Mouse (Mus musculus): ENCODE data around the gene Nt5c3b. TPM values are rescaled to one million over a fixed set of nuclear protein-coding genes. Genes with fewer than 3 reads are reported as not detected.

Nt5c3b gene
- polyA plus RNA-seq, 1 experiment: 83.4 TPM

DNA sequence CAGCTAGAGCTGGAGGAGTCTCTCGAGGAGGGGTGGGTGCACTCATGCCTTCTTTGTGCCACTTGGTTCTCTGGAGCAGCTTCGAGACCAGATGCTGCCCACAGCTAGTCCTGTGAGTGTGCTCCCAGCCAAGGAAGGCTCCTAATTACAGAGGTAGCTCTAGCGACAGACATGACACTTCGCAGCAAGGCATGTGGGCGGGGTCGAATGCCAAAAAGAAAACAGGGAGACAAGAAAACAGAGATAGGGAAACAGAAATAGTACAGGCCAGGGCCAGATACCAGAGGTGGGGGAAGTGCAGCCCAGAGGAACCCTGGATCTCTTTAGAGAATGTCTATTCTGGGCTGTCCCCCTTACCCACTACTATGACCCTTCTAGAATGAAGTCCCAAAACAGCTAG lies 39.4 kb downstream of the Nt5c3b start:
- Histone ChIP-seq H3K4me3 (ENCODE audit: insufficient read depth, poor library complexity, severe bottlenecking) (no peak overlapping the region), H3K36me3 (ENCODE audit: control insufficient read depth, insufficient read depth) (peaks cover 4% of the 10 kb centered on the region), H3ac (ENCODE audit: control insufficient read depth, insufficient read length, low read depth) (no peak overlapping the region), H3K79me2 (ENCODE audit: control insufficient read depth, insufficient read depth) (peaks cover 2% of the 10 kb centered on the region), H3K79me3 (ENCODE audit: low read depth) (no peaks in the 10 kb centered on the region), H3K27me3 (ENCODE audit: control insufficient read depth, insufficient read depth, insufficient read length) (no peaks in the 10 kb centered on the region)
- TF ChIP-seq MYOG (IDR thresholded peaks at IDR 0.05; ENCODE audit: control insufficient read depth, extremely low read depth, insufficient read length) (no peak), USF1 (IDR thresholded peaks at IDR 0.05; ENCODE audit: low read depth) (no peak), MYOD1 (IDR thresholded peaks at IDR 0.05; ENCODE audit: control insufficient read depth, insufficient read length, low read depth) (no peak), CEBPB (IDR thresholded peaks at IDR 0.05; ENCODE audit: low read depth) (no peak), CTCF (IDR thresholded peaks at IDR 0.05; ENCODE audit: control insufficient read depth, insufficient read depth, insufficient read length) (no peak), FOSL1 (IDR thresholded peaks at IDR 0.05; ENCODE audit: insufficient read depth, low read length, poor library complexity, severe bottlenecking) (no peak), MAX (IDR thresholded peaks at IDR 0.05) (no peak)

GRCm38 (mm10) chr11:100400842-100401241 lies 40.8 kb downstream of the Nt5c3b start:
- Histone ChIP-seq H3K4me3 (ENCODE audit: insufficient read depth, poor library complexity, severe bottlenecking) (no peak overlapping the region), H3ac (ENCODE audit: control insufficient read depth, insufficient read length, low read depth) (no peak overlapping the region), H3K79me2 (ENCODE audit: control insufficient read depth, insufficient read depth) (peaks cover 16% of the 10 kb centered on the region), H3K36me3 (ENCODE audit: control insufficient read depth, insufficient read depth) (no peaks in the 10 kb centered on the region), H3K79me3 (ENCODE audit: low read depth) (peaks cover 11% of the 10 kb centered on the region), H3K27me3 (ENCODE audit: control insufficient read depth, insufficient read depth, insufficient read length) (no peaks in the 10 kb centered on the region)
- TF ChIP-seq USF1 (IDR thresholded peaks at IDR 0.05; ENCODE audit: low read depth): no peak
- no peak for TF ChIP-seq MYOG (IDR thresholded peaks at IDR 0.05; ENCODE audit: control insufficient read depth, extremely low read depth, insufficient read length)
- no peak for TF ChIP-seq CTCF (IDR thresholded peaks at IDR 0.05; ENCODE audit: control insufficient read depth, insufficient read depth, insufficient read length)
- no peak for TF ChIP-seq CEBPB (IDR thresholded peaks at IDR 0.05; ENCODE audit: low read depth)
- TF ChIP-seq MYOD1 (IDR thresholded peaks at IDR 0.05; ENCODE audit: control insufficient read depth, insufficient read length, low read depth): no peak
- TF ChIP-seq MAX (IDR thresholded peaks at IDR 0.05): no peak
- no peak for TF ChIP-seq FOSL1 (IDR thresholded peaks at IDR 0.05; ENCODE audit: insufficient read depth, low read length, poor library complexity, severe bottlenecking)

GRCm38 (mm10) chr11:100399727-100400538 lies 41.7 kb downstream of the Nt5c3b start:
- H3K79me2 ChIP-seq (ENCODE audit: control insufficient read depth, insufficient read depth): peaks cover 24% of the 10 kb centered on the region
- no peak overlapping the region for H3K4me3 ChIP-seq (ENCODE audit: insufficient read depth, poor library complexity, severe bottlenecking)
- no peak overlapping the region for H3ac ChIP-seq (ENCODE audit: control insufficient read depth, insufficient read length, low read depth)
- H3K27me3 ChIP-seq (ENCODE audit: control insufficient read depth, insufficient read depth, insufficient read length): no peaks in the 10 kb centered on the region
- peaks cover 12% of the 10 kb centered on the region for H3K79me3 ChIP-seq (ENCODE audit: low read depth)
- H3K36me3 ChIP-seq (ENCODE audit: control insufficient read depth, insufficient read depth): no peaks in the 10 kb centered on the region
- no peak for TF ChIP-seq MYOG (IDR thresholded peaks at IDR 0.05; ENCODE audit: control insufficient read depth, extremely low read depth, insufficient read length)

GRCm38 (mm10) chr11:100399320-100399719 lies 42.3 kb downstream of the Nt5c3b start:
- TF ChIP-seq CTCF (IDR thresholded peaks at IDR 0.05; ENCODE audit: control insufficient read depth, insufficient read depth, insufficient read length) (no peak), FOSL1 (IDR thresholded peaks at IDR 0.05; ENCODE audit: insufficient read depth, low read length, poor library complexity, severe bottlenecking) (peak; percentile 35), USF1 (IDR thresholded peaks at IDR 0.05; ENCODE audit: low read depth) (no peak), MAX (IDR thresholded peaks at IDR 0.05) (no peak), CEBPB (IDR thresholded peaks at IDR 0.05; ENCODE audit: low read depth) (peak; percentile 29), MYOG (IDR thresholded peaks at IDR 0.05; ENCODE audit: control insufficient read depth, extremely low read depth, insufficient read length) (no peak), MYOD1 (IDR thresholded peaks at IDR 0.05; ENCODE audit: control insufficient read depth, insufficient read length, low read depth) (no peak)
- Histone ChIP-seq H3K36me3 (ENCODE audit: control insufficient read depth, insufficient read depth) (no peaks in the 10 kb centered on the region), H3K27me3 (ENCODE audit: control insufficient read depth, insufficient read depth, insufficient read length) (no peaks in the 10 kb centered on the region), H3ac (ENCODE audit: control insufficient read depth, insufficient read length, low read depth) (no peak overlapping the region), H3K79me2 (ENCODE audit: control insufficient read depth, insufficient read depth) (peaks cover 30% of the 10 kb centered on the region), H3K4me3 (ENCODE audit: insufficient read depth, poor library complexity, severe bottlenecking) (no peak overlapping the region), H3K79me3 (ENCODE audit: low read depth) (peaks cover 18% of the 10 kb centered on the region)

DNA sequence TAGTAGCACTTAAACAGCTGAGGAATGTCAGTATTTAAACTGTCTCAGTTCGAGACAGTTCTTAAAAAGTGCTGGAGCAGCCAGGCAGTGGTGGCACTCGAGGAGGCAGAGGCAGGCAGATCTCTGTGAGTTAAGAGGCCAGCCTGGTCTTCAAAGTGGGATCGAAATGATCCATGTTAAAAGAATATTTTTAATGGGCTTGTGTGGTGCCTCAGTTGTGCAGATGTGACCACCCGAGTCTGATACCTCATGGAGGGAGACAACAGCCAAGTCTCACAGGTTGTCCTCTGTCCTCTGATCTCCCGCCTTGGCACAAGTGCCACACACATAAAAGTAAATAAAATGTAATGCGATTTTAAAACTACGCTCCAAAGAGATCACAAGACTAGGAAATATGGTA lies 43.1 kb downstream of the Nt5c3b start:
- Histone ChIP-seq H3K36me3 (ENCODE audit: control insufficient read depth, insufficient read depth) (no peaks in the 10 kb centered on the region), H3K79me3 (ENCODE audit: low read depth) (peaks cover 23% of the 10 kb centered on the region), H3K4me3 (ENCODE audit: insufficient read depth, poor library complexity, severe bottlenecking) (no peak overlapping the region), H3ac (ENCODE audit: control insufficient read depth, insufficient read length, low read depth) (no peak overlapping the region), H3K79me2 (ENCODE audit: control insufficient read depth, insufficient read depth) (peaks cover 38% of the 10 kb centered on the region), H3K27me3 (ENCODE audit: control insufficient read depth, insufficient read depth, insufficient read length) (no peaks in the 10 kb centered on the region)
- no peak for TF ChIP-seq USF1 (IDR thresholded peaks at IDR 0.05; ENCODE audit: low read depth)
- TF ChIP-seq CTCF (IDR thresholded peaks at IDR 0.05; ENCODE audit: control insufficient read depth, insufficient read depth, insufficient read length): no peak
- TF ChIP-seq CEBPB (IDR thresholded peaks at IDR 0.05; ENCODE audit: low read depth): no peak
- no peak for TF ChIP-seq MAX (IDR thresholded peaks at IDR 0.05)
- no peak for TF ChIP-seq MYOG (IDR thresholded peaks at IDR 0.05; ENCODE audit: control insufficient read depth, extremely low read depth, insufficient read length)
- TF ChIP-seq MYOD1 (IDR thresholded peaks at IDR 0.05; ENCODE audit: control insufficient read depth, insufficient read length, low read depth): no peak
- TF ChIP-seq FOSL1 (IDR thresholded peaks at IDR 0.05; ENCODE audit: insufficient read depth, low read length, poor library complexity, severe bottlenecking): no peak
